Mouse (Mus musculus): ENCODE measurements at regions not wholly inside any gene's neighbourhood (a gene's known extent, or its start where the extent isn't known, plus 50 kb on each side); places are given as distances from the start of the nearest gene placed in this dataset.

- no peak overlapping the region for H3K27ac ChIP-seq
- ATAC-seq: no peak
Observed at GRCm38 (mm10) chr8:15438546-15438945, 392.7 kb upstream of the BB014433 start.

DNA sequence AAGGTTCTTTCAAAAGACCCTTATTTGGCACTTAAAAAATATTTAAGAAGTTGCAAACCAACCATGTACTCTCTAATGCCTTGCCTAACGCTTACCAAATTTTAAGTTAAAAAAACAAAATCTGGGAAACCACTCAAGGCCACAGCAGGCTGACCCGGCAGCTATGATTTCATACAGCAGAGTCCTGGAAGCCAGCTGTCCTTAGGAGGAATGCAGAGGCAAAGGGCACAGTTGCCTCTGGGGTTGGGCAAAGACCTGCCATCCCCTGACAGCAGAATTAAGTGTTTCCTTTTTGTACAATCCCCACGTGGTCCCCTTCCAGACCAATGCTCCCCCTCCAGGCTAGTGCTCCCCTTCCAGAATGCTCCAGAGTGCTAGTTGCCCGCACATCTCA lies 348.8 kb upstream of the BB014433 start:
- Histone ChIP-seq H3K27ac (no peak overlapping the region), H3K4me1 (replicated peaks) (no peaks in the 10 kb centered on the region), H3K9ac (no peak overlapping the region), H3K4me3 (replicated peaks) (no peak overlapping the region), H3K9me3 (no peaks in the 10 kb centered on the region), H3K36me3 (no peaks in the 10 kb centered on the region), H3K27me3 (replicated peaks) (no peaks in the 10 kb centered on the region), H3K4me2 (replicated peaks) (no peak overlapping the region)
- WGBS: 53% methylated on average over 4 of the region's 4 CpGs
- no peak for ATAC-seq

More at GRCm38 (mm10) chr8:15438546-15438945, 392.7 kb upstream of the BB014433 start:
- H3K4me3 ChIP-seq (replicated peaks): no peak overlapping the region
- no peaks in the 10 kb centered on the region for H3K36me3 ChIP-seq
- WGBS: 44% methylated on average over 5 of the region's 5 CpGs
- no peak overlapping the region for H3K4me2 ChIP-seq (replicated peaks)
- no peaks in the 10 kb centered on the region for H3K9me3 ChIP-seq
- H3K4me1 ChIP-seq (replicated peaks): no peaks in the 10 kb centered on the region
- no peak overlapping the region for H3K9ac ChIP-seq
- H3K27me3 ChIP-seq (replicated peaks): no peaks in the 10 kb centered on the region

DNA sequence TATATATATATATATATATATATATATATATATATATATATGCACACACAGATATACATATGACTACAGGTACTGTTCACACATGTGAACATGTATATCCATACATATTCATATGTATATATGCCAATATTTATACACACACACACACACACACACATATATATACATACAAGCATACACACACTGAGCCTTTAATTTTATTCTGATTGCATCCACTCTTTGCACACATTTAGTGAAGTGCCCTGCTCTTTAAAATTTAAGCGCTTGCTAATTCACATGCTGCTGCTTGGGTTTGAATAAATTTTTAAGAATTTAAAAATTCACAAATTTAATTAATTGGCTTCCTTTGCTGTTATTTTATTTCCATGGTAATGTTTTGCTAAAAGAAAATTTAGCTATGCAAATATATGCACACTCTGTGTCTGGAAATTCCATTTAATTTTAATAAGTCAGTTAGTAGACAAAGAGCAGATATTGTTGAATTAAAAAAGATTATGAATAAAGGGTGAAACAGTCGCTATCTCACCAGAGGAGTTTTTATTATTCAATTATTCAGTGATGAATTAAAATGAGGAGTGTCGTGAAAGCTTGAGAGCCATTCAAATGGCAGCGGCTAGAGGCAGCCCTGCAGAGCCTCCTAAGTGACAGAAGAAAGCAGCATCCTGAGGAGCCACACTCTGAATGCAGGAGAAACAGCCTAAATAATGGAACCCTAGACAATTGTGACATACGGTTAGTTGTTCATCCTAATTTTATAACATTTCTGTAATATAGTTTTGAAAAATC lies 348.3 kb upstream of the BB014433 start:
- H3K9ac ChIP-seq: no peak overlapping the region
- 76% methylated on average over 5 of the region's 5 CpGs for WGBS
- no peaks in the 10 kb centered on the region for H3K36me3 ChIP-seq
- ATAC-seq: no peak
- no peak overlapping the region for H3K4me2 ChIP-seq (replicated peaks)
- H3K9me3 ChIP-seq: no peaks in the 10 kb centered on the region
- no peaks in the 10 kb centered on the region for H3K27me3 ChIP-seq (replicated peaks)
- H3K4me1 ChIP-seq (replicated peaks): no peaks in the 10 kb centered on the region
- no peak overlapping the region for H3K27ac ChIP-seq
- H3K4me3 ChIP-seq (replicated peaks): no peak overlapping the region

DNA sequence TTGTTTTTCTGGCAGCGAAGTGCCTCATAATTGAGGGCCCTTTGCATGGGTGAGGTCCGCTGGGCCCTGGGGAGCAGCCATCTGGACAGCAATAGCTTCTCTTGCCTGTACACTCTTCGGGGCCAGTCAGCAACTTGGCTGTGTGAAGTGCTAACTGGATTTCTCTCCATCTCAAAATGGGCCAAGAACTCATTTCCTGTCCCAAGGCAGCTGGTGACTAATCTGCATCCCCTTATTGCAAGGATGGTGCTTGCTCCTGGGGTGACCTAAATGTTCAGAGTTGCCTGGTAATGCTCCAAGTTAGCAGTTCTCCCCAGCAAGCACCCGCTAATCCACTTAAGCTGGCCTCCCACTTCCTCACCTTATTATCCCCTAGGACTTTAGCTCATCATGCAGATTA lies 346.2 kb upstream of the BB014433 start:
- no peaks in the 10 kb centered on the region for H3K36me3 ChIP-seq
- H3K9me3 ChIP-seq: no peaks in the 10 kb centered on the region
- no peaks in the 10 kb centered on the region for H3K4me1 ChIP-seq (replicated peaks)
- no peak for ATAC-seq
- H3K4me3 ChIP-seq (replicated peaks): no peak overlapping the region
- H3K27ac ChIP-seq: no peak overlapping the region
- H3K4me2 ChIP-seq (replicated peaks): no peak overlapping the region
- H3K27me3 ChIP-seq (replicated peaks): no peaks in the 10 kb centered on the region
- 54% methylated on average over 4 of the region's 4 CpGs for WGBS
- H3K9ac ChIP-seq: no peak overlapping the region

GRCm38 (mm10) chr8:15388791-15389190 lies 342.9 kb upstream of the BB014433 start:
- Histone ChIP-seq H3K27ac (no peak overlapping the region), H3K9ac (no peak overlapping the region), H3K27me3 (replicated peaks) (no peaks in the 10 kb centered on the region), H3K4me3 (replicated peaks) (no peak overlapping the region), H3K9me3 (no peaks in the 10 kb centered on the region), H3K36me3 (no peaks in the 10 kb centered on the region), H3K4me2 (replicated peaks) (no peak overlapping the region), H3K4me1 (replicated peaks) (no peaks in the 10 kb centered on the region)
- ATAC-seq: no peak
- WGBS: 88% methylated on average over 5 of the region's 5 CpGs

- H3K27me3 ChIP-seq (replicated peaks): no peaks in the 10 kb centered on the region
- no peak overlapping the region for H3K4me3 ChIP-seq (replicated peaks)
- no peaks in the 10 kb centered on the region for H3K4me1 ChIP-seq (replicated peaks)
- no peaks in the 10 kb centered on the region for H3K36me3 ChIP-seq
- H3K4me2 ChIP-seq (replicated peaks): no peak overlapping the region
- no peak overlapping the region for H3K27ac ChIP-seq
- WGBS: 82% methylated on average over 2 of the region's 2 CpGs
- H3K9ac ChIP-seq: no peak overlapping the region
- no peak for ATAC-seq
- H3K9me3 ChIP-seq: no peaks in the 10 kb centered on the region
Observed at GRCm38 (mm10) chr8:15367063-15367462, 321.2 kb upstream of the BB014433 start.

GRCm38 (mm10) chr8:15364546-15364945 lies 318.7 kb upstream of the BB014433 start:
- WGBS: 84% methylated on average over 1 of the region's 1 CpGs

GRCm38 (mm10) chr8:15344151-15344550 lies 298.3 kb upstream of the BB014433 start:
- Histone ChIP-seq H3K9ac (no peak overlapping the region), H3K27me3 (replicated peaks) (no peaks in the 10 kb centered on the region), H3K4me3 (replicated peaks) (no peak overlapping the region), H3K36me3 (no peaks in the 10 kb centered on the region), H3K4me1 (replicated peaks) (no peaks in the 10 kb centered on the region), H3K4me2 (replicated peaks) (no peak overlapping the region), H3K27ac (no peak overlapping the region), H3K9me3 (no peaks in the 10 kb centered on the region)
- ATAC-seq: no peak
- 69% methylated on average over 5 of the region's 5 CpGs for WGBS

More at GRCm38 (mm10) chr8:15364546-15364945, 318.7 kb upstream of the BB014433 start:
- H3K4me1 ChIP-seq (replicated peaks): no peaks in the 10 kb centered on the region
- no peaks in the 10 kb centered on the region for H3K9me3 ChIP-seq
- no peak overlapping the region for H3K27ac ChIP-seq
- no peak overlapping the region for H3K4me3 ChIP-seq (replicated peaks)
- H3K27me3 ChIP-seq (replicated peaks): no peaks in the 10 kb centered on the region
- no peak for ATAC-seq
- H3K9ac ChIP-seq: no peak overlapping the region
- H3K36me3 ChIP-seq: no peaks in the 10 kb centered on the region
- H3K4me2 ChIP-seq (replicated peaks): no peak overlapping the region

DNA sequence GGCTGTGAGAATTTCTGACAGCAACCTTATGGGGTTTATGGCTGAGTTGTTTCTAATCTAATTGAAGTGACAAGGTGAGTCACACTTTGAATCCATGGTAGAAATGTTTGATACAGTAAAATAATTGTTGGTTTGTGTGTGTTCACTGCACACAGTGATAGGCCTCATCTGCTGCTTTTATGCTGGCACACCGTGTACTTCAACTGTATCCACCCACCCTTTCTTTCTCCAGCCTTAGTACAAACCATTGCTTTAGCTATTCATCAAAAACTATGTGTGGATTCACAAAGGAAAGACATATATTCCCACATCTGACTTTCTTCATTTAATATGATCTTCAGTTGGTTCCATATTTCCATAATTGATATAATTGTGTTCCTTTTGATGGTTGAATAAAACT lies 297.7 kb upstream of the BB014433 start:
- no peak overlapping the region for H3K4me3 ChIP-seq (replicated peaks)
- WGBS: 81% methylated on average over 1 of the region's 1 CpGs
- H3K4me1 ChIP-seq (replicated peaks): no peaks in the 10 kb centered on the region

DNA sequence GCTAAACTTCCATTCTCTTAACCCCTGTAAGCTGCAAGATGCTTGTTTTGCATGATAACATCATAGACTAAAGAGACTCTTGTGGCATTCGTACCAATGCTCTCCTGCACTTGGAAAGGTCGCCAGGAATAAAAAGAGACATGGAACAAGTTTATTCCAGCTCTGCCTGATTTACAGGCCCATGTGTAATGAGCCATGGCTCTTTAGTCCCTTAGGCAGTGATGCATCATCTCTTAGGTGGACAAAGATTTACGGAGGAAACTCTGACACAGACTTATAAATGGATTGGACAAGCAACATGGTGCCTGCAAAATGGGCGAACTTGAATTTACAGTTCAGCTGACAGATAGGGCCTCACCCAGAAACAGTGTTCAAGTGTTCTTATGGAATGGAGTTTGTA lies 288.7 kb upstream of the BB014433 start:
- Histone ChIP-seq H3K27me3 (replicated peaks) (no peaks in the 10 kb centered on the region), H3K4me1 (replicated peaks) (no peaks in the 10 kb centered on the region), H3K36me3 (no peaks in the 10 kb centered on the region), H3K9me3 (no peaks in the 10 kb centered on the region), H3K9ac (no peak overlapping the region), H3K4me3 (replicated peaks) (no peak overlapping the region), H3K4me2 (replicated peaks) (no peak overlapping the region), H3K27ac (no peak overlapping the region)
- 80% methylated on average over 4 of the region's 4 CpGs for WGBS
- ATAC-seq: no peak

More for the DNA sequence above, 297.7 kb upstream of the BB014433 start:
- no peaks in the 10 kb centered on the region for H3K36me3 ChIP-seq
- H3K9me3 ChIP-seq: no peaks in the 10 kb centered on the region
- H3K9ac ChIP-seq: no peak overlapping the region
- H3K27me3 ChIP-seq (replicated peaks): no peaks in the 10 kb centered on the region
- no peak overlapping the region for H3K4me2 ChIP-seq (replicated peaks)
- no peak for ATAC-seq
- no peak overlapping the region for H3K27ac ChIP-seq

DNA sequence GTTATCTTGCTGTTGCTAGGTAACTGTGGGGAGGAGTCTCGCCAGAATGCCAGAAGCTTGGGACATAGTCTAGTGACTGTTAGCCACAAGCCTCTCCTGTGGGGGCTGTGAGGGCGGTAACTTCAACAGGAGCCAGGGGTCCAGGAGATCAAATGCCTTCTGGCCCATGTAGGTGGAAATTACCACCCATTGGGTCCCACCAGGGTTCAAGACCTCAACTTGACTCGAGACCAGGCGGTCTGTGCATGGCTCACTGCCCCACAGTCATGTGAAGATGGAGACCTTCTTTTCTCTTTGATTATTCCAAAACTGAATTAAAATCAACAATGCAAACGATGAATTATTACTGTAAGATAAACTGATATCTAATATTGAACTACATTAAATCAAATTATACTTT lies 281.4 kb upstream of the BB014433 start:
- ATAC-seq: no peak
- no peaks in the 10 kb centered on the region for H3K27me3 ChIP-seq (replicated peaks)
- H3K27ac ChIP-seq: no peak overlapping the region
- H3K4me2 ChIP-seq (replicated peaks): no peak overlapping the region
- no peak overlapping the region for H3K4me3 ChIP-seq (replicated peaks)
- 41% methylated on average over 5 of the region's 5 CpGs for WGBS
- H3K4me1 ChIP-seq (replicated peaks): no peaks in the 10 kb centered on the region
- H3K9me3 ChIP-seq: no peaks in the 10 kb centered on the region
- no peak overlapping the region for H3K9ac ChIP-seq
- no peaks in the 10 kb centered on the region for H3K36me3 ChIP-seq

DNA sequence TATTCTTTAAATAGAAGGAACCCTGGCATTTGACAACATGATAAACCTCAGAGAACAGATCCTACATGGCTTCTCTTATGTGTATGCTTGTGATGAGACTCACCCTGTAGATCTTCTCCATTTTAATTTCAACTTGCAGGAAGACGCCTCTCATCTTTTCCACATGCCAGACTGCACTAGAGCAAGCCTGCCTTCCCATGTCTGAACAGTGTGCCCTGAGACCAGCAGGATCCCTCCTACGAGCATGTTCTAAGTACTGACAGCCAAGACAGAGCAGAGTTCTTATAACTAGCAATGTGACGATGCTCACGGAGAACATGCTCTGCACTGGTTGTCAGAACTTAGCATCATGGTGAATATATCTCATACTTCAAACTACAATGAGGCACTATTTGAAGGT lies 277.5 kb upstream of the BB014433 start:
- Histone ChIP-seq H3K27me3 (replicated peaks) (no peaks in the 10 kb centered on the region), H3K4me1 (replicated peaks) (no peaks in the 10 kb centered on the region)

DNA sequence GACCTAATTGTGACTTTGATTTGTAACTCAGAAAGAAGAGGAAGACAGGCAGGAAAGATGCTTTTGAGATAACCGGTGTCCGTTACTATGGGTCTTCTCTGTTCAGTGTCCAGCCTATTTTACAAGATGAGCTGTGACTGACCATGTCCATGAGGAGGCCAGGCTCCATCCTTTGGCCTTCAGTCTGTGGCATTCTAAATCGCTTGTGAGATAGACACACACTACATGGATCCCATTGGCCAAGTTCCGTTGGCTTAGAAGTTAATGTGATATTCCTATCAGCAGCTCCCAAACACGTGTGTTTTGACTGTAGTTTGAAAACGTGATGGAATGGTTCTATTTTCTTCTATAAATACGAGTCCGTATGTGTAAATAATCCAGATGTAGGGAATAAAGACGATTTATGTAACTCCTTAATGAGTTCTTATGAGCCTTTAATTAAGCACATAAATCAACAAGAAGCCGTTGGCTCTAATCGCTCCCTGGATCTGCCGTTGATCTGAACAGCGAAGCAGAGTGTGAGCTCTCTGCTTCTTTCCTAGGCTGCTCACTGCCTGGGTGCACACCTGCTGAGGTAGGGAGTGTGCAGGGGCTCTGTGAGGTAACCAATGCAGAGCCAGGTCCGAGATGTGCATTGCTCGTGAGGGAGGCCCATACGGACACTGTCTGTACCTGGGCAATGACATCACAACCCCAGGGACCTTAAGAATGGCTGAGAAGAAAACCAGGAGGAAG lies 272.4 kb upstream of the BB014433 start:
- Histone ChIP-seq H3K4me3 (replicated peaks) (no peak overlapping the region), H3K9ac (no peak overlapping the region), H3K9me3 (no peaks in the 10 kb centered on the region), H3K36me3 (no peaks in the 10 kb centered on the region), H3K4me2 (replicated peaks) (no peak overlapping the region), H3K27ac (no peak overlapping the region), H3K27me3 (replicated peaks) (no peaks in the 10 kb centered on the region), H3K4me1 (replicated peaks) (no peaks in the 10 kb centered on the region)
- no peak for ATAC-seq
- WGBS: 74% methylated on average over 16 of the region's 16 CpGs

More for the DNA sequence above, 277.5 kb upstream of the BB014433 start:
- ATAC-seq: no peak
- H3K9ac ChIP-seq: no peak overlapping the region
- no peak overlapping the region for H3K4me3 ChIP-seq (replicated peaks)
- 83% methylated on average over 4 of the region's 4 CpGs for WGBS
- H3K4me2 ChIP-seq (replicated peaks): no peak overlapping the region
- H3K36me3 ChIP-seq: no peaks in the 10 kb centered on the region
- no peak overlapping the region for H3K27ac ChIP-seq
- no peaks in the 10 kb centered on the region for H3K9me3 ChIP-seq
